Mouse (Mus musculus) stomach, embryonic 16.5 days (tissue): Measurements from ENCODE around the gene Krt12. TPM values are rescaled to one million over a fixed set of nuclear protein-coding genes. Genes with fewer than 3 reads are reported as not detected.

ENCODE experiments used
- ATAC-seq: fragments of 200-750 bp; cut with Nextera tagmentation; 2 replicates; pipeline ENCODE4 v1.8.0; 2017; ENCODE audit warnings: moderate number of reproducible peaks, moderate TSS enrichment; ENCODE audit not compliant: insufficient read depth, low FRiP score
- H3K27ac ChIP-seq: fragments of 300-500 bp; sonication (generic); 2 replicates; pipeline ENCODE4 v1.5.1; 2014; ENCODE audit warnings: low read length
- H3K27me3 ChIP-seq: fragments of 300-500 bp; sonication (generic); 2 replicates; pipeline ENCODE4 v1.6.1; 2014; ENCODE audit warnings: low read length, control low read depth, mixed read lengths; ENCODE audit not compliant: control insufficient read depth, insufficient read depth
- H3K36me3 ChIP-seq: fragments of 300-500 bp; sonication (generic); 2 replicates; pipeline ENCODE4 v1.6.1; 2014; ENCODE audit warnings: low read length; ENCODE audit not compliant: control insufficient read depth, insufficient read depth
- H3K4me1 ChIP-seq: fragments of 300-500 bp; sonication (generic); 2 replicates; pipeline ENCODE4 v1.6.1; 2014; ENCODE audit warnings: low read length, control low read depth, mixed read lengths; ENCODE audit not compliant: control insufficient read depth, insufficient read depth
- H3K4me2 ChIP-seq: fragments of 300-500 bp; sonication (generic); 2 replicates; pipeline ENCODE4 v1.6.1; 2014; ENCODE audit warnings: low read depth, low read length, mixed read lengths
- H3K4me3 ChIP-seq: fragments of 300-500 bp; sonication (generic); replicated peaks from 2 replicates; pipeline ENCODE4 v1.5.1; 2014; ENCODE audit warnings: mild to moderate bottlenecking, low read length
- H3K9ac ChIP-seq: fragments of 300-500 bp; sonication (generic); 2 replicates; pipeline ENCODE4 v1.6.1; 2014; ENCODE audit warnings: low read length
- H3K9me3 ChIP-seq: fragments of 300-500 bp; sonication (generic); replicated peaks from 2 replicates; pipeline ENCODE4 v1.6.1; 2016; ENCODE audit warnings: low read length, control low read depth; ENCODE audit not compliant: control insufficient read depth
- WGBS: fragments of 180-500 bp; shearing (Covaris S2); extraction: QIAGEN DNeasy Blood & Tissue Kit; methylation state at CpG from one replicate; pipeline ENCODE4 v1.1.7; 2014; 5-methylcytosine and 5-hydroxymethylcytosine counted together
- polyA plus RNA-seq: library from polyadenylated mRNA; unstranded; fragments of >200 nt; fragmentation: Nextera tagmentation; extraction: Ambion mirVana; gene quantifications from 2 replicates; pipeline ENCODE4 v1.2.1, GENCODE M21; 2015

Krt12 gene
- polyA plus RNA-seq, 1 experiment from 2014 or later: 0.19 TPM

GRCm38 (mm10) chr11:99416902-99417301 is 5.2 kb downstream of the Krt12 start:
- Histone ChIP-seq H3K4me3 (no peak overlapping the region), H3K4me2 (no peak overlapping the region), H3K4me1 (peaks cover 4% of the 10 kb centered on the region; the same call in 1 of the 2 replicates), H3K36me3 (no peaks in the 10 kb centered on the region), H3K27me3 (no peaks in the 10 kb centered on the region), H3K27ac (no peak overlapping the region), H3K9ac (no peak overlapping the region), H3K9me3 (no peaks in the 10 kb centered on the region)
- ATAC-seq: no peak
- 87% methylated on average over 13 of the region's 13 CpGs for WGBS

DNA sequence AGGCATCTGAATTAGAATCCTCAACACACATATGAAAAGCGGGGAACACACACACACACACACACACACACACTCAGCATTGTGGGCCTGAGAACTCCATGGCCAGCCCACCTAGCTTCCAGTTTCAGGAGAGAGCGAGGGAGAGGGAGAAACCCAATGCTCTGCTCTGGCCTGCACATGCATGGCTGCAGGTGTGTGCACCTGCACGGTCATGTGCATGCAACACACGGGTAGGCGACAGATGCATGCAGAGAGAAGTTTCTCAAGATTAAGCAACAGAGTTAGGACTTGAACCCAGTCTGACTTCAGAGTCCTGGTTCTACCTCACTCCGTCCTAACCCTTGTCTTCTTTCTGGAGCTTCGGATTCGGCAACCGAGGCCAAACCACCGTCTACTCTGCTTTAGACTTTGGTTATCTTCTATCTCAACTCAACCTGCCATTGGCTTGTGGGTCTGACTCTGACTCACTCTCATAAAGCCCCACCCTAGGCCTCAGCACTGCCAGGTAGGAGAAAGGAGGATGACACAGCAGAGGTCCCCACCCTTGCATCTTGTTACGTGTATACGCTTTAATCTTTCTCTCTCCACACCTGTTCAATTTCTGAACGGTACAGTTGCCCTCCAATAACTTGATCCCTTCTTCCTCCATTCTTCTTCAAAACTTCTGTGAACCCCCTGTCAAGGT is 7.5 kb downstream of the Krt12 start:
- no peaks in the 10 kb centered on the region for H3K36me3 ChIP-seq
- H3K4me3 ChIP-seq: no peak overlapping the region
- H3K9ac ChIP-seq: no peak overlapping the region
- no peak overlapping the region for H3K27ac ChIP-seq
- no peak overlapping the region for H3K4me2 ChIP-seq
- H3K9me3 ChIP-seq: no peaks in the 10 kb centered on the region
- no peaks in the 10 kb centered on the region for H3K4me1 ChIP-seq
- no peak for ATAC-seq
- 89% methylated on average over 13 of the region's 13 CpGs for WGBS
- no peaks in the 10 kb centered on the region for H3K27me3 ChIP-seq

DNA sequence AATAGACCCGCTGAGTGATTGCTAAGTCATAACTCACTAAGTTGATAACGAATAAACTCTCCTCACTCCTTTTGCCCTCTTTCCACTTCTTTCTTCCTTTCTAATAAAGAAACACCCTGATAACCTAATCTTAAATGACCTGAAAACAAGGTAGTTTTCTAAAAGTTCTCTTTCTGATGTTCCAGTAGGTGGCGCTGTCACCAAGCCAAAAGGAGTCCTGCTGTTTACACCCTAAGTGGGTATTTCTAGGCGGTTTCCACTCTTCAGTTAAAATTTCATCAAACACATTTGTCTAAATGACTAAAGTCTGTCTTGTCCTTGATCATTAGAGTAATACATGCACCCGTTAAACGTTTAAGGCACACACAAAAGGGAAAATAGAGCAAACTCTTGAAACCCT is 8.8 kb downstream of the Krt12 start:
- Histone ChIP-seq H3K9me3 (no peaks in the 10 kb centered on the region), H3K27me3 (no peaks in the 10 kb centered on the region), H3K4me3 (no peak overlapping the region), H3K4me1 (no peaks in the 10 kb centered on the region), H3K9ac (no peak overlapping the region), H3K36me3 (no peaks in the 10 kb centered on the region), H3K27ac (no peak overlapping the region), H3K4me2 (no peak overlapping the region)
- ATAC-seq: no peak
- WGBS: 18% methylated on average over 6 of the region's 6 CpGs

- no peaks in the 10 kb centered on the region for H3K36me3 ChIP-seq
- H3K9me3 ChIP-seq: no peaks in the 10 kb centered on the region
- H3K4me3 ChIP-seq: no peak overlapping the region
- no peak overlapping the region for H3K27ac ChIP-seq
- H3K4me2 ChIP-seq: no peak overlapping the region
- no peak for ATAC-seq
- no peaks in the 10 kb centered on the region; the same call in 1 of the 2 replicates for H3K4me1 ChIP-seq
- no peaks in the 10 kb centered on the region for H3K27me3 ChIP-seq
- no peak overlapping the region for H3K9ac ChIP-seq
- WGBS: 64% methylated on average over 10 of the region's 10 CpGs
Measured at GRCm38 (mm10) chr11:99406186-99406585, 15.9 kb downstream of the Krt12 start.

- H3K4me1 ChIP-seq: no peaks in the 10 kb centered on the region; the same call in 1 of the 2 replicates
- no peak overlapping the region for H3K4me3 ChIP-seq
- H3K9ac ChIP-seq: no peak overlapping the region
- no peak for ATAC-seq
- H3K27ac ChIP-seq: no peak overlapping the region
- no peaks in the 10 kb centered on the region for H3K9me3 ChIP-seq
- no peak overlapping the region for H3K4me2 ChIP-seq
- WGBS: 83% methylated on average over 13 of the region's 13 CpGs
- no peaks in the 10 kb centered on the region for H3K36me3 ChIP-seq
- H3K27me3 ChIP-seq: no peaks in the 10 kb centered on the region
Measured at GRCm38 (mm10) chr11:99399956-99400549, 22.0 kb downstream of the Krt12 start.

DNA sequence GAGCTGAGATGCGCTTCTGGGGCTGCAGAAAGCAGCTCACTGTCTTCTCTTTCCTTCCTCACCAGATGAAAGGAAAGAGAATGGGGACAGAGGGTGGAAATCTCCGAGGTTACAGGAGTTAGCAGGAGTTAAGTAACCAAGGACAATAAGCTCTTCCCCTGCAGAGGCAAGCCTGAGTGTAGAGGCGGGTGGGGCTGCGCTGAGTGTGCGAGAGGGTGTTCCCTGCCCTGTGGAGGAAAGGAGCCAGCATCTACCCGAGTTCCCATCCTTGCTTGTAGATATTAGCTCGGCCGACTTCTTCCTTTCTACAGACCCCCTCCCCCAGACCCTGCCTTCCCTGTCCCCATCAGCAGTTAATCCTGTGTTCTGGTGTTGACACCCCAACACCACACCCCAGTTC is 23.2 kb downstream of the Krt12 start:
- Histone ChIP-seq H3K4me3 (no peak overlapping the region), H3K36me3 (no peaks in the 10 kb centered on the region), H3K4me1 (no peaks in the 10 kb centered on the region; the same call in 1 of the 2 replicates), H3K9ac (no peak overlapping the region), H3K4me2 (no peak overlapping the region), H3K9me3 (no peaks in the 10 kb centered on the region), H3K27me3 (no peaks in the 10 kb centered on the region), H3K27ac (no peak overlapping the region)
- no peak for ATAC-seq
- 45% methylated on average over 8 of the region's 8 CpGs for WGBS

- no peak overlapping the region for H3K4me2 ChIP-seq
- WGBS: 62% methylated on average over 3 of the region's 3 CpGs
- no peak for ATAC-seq
Measured at GRCm38 (mm10) chr11:99398084-99398483, 24.0 kb downstream of the Krt12 start.

DNA sequence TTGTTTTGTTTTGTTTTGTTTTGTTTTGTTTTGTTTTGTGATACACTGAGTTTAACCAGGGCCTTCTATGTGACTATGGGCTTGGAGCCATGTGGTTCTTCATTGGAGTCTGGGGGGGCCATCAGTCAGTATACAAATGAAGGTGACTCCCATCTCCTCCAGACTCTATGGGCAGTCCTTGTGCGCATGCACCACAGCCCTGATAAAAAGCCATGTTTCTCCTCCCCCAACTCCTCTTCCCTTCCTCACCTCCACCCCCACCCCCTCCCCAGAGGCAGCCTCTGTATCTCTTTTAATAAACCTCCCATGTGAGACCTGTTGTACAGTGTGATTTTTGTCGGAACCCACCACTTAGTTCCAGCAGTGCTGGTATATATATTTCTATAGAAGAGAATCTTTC is 25.4 kb downstream of the Krt12 start:
- no peak overlapping the region for H3K4me3 ChIP-seq
- no peak for ATAC-seq
- WGBS: 78% methylated on average over 2 of the region's 2 CpGs

More at GRCm38 (mm10) chr11:99398084-99398483, 24.0 kb downstream of the Krt12 start:
- H3K27me3 ChIP-seq: no peaks in the 10 kb centered on the region
- H3K36me3 ChIP-seq: no peaks in the 10 kb centered on the region
- H3K4me1 ChIP-seq: no peaks in the 10 kb centered on the region
- no peak overlapping the region for H3K27ac ChIP-seq
- no peaks in the 10 kb centered on the region for H3K9me3 ChIP-seq
- no peak overlapping the region for H3K9ac ChIP-seq
- H3K4me3 ChIP-seq: no peak overlapping the region

DNA sequence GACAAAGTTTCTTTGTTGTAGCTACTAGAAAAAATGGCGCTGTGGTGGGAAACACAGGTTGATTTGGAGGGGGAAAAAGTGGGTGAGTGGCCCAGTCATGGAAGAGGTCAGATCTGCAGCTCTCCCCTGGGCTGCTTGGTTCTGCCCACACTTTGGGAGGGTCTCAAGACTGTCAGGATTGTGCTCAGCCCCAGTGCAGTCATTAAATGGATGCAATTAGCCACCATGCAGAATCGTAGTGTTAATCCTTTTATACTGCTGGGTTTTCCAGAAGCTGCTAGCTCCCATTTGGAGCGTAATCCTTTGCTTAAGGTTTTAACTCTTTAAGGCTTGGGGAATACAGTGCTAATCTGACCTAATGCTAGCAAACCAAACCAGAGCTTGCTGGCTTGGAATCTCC is 26.0 kb downstream of the Krt12 start:
- Histone ChIP-seq H3K4me2 (no peak overlapping the region), H3K27me3 (no peaks in the 10 kb centered on the region), H3K36me3 (no peaks in the 10 kb centered on the region), H3K9ac (no peak overlapping the region), H3K27ac (no peak overlapping the region), H3K4me1 (peaks cover 2% of the 10 kb centered on the region; the same call in 1 of the 2 replicates), H3K9me3 (no peaks in the 10 kb centered on the region), H3K4me3 (no peak overlapping the region)
- WGBS: 47% methylated on average over 3 of the region's 3 CpGs
- no peak for ATAC-seq

More for the DNA sequence above, 25.4 kb downstream of the Krt12 start:
- H3K4me2 ChIP-seq: no peak overlapping the region
- no peaks in the 10 kb centered on the region for H3K27me3 ChIP-seq
- no peaks in the 10 kb centered on the region for H3K36me3 ChIP-seq
- H3K9me3 ChIP-seq: no peaks in the 10 kb centered on the region
- peaks cover under 1% of the 10 kb centered on the region; the same call in 1 of the 2 replicates for H3K4me1 ChIP-seq
- no peak overlapping the region for H3K27ac ChIP-seq
- no peak overlapping the region for H3K9ac ChIP-seq
